Mouse (Mus musculus) limb, embryonic 14.5 days (tissue): ENCODE measurements around the gene Fam228a. TPM values are rescaled to one million over a fixed set of nuclear protein-coding genes. Genes with fewer than 3 reads are reported as not detected.

ENCODE experiments used
- ATAC-seq: fragments of 200-750 bp; cut with Nextera tagmentation; 2 replicates; pipeline ENCODE4 v1.8.0; 2017; ENCODE audit warnings: low read depth, moderate number of reproducible peaks, moderate TSS enrichment; ENCODE audit not compliant: low FRiP score
- DNase-seq: peaks from one replicate; pipeline ENCODE4 v3.0.0-alpha.2; 2015; ENCODE audit warnings: low spot score
- H3K27ac ChIP-seq: fragments of 300-500 bp; sonication (generic); replicated peaks from 2 replicates; pipeline ENCODE4 v1.5.1; 2014; ENCODE audit warnings: low read depth, mild to moderate bottlenecking, low read length, moderate library complexity, mixed read lengths
- H3K27me3 ChIP-seq: fragments of 300-500 bp; sonication (generic); 2 replicates; pipeline ENCODE4 v1.6.1; 2014; ENCODE audit warnings: low read length, mixed read lengths; ENCODE audit not compliant: control insufficient read depth, insufficient read depth
- H3K36me3 ChIP-seq: fragments of 300-500 bp; sonication (generic); 2 replicates; pipeline ENCODE4 v1.6.1; 2014; ENCODE audit warnings: mild to moderate bottlenecking, low read length, moderate library complexity, mixed read lengths; ENCODE audit not compliant: control insufficient read depth, insufficient read depth
- H3K4me1 ChIP-seq: fragments of 300-500 bp; sonication (generic); 2 replicates; pipeline ENCODE4 v1.6.1; 2014; ENCODE audit warnings: antibody characterized with exemption, low read length, mixed read lengths; ENCODE audit not compliant: control insufficient read depth, insufficient read depth
- H3K4me2 ChIP-seq: fragments of 300-500 bp; sonication (generic); replicated peaks from 2 replicates; pipeline ENCODE4 v1.6.1; 2014; ENCODE audit warnings: low read depth, mild to moderate bottlenecking, low read length, moderate library complexity; ENCODE audit not compliant: severe bottlenecking
- H3K4me3 ChIP-seq: fragments of 300-500 bp; sonication (generic); replicated peaks from 2 replicates; pipeline ENCODE4 v1.5.1; 2014; ENCODE audit warnings: low read length
- H3K9ac ChIP-seq: fragments of 300-500 bp; sonication (generic); 2 replicates; pipeline ENCODE4 v1.6.1; 2014; ENCODE audit warnings: mild to moderate bottlenecking, low read depth, low read length, moderate library complexity; ENCODE audit not compliant: severe bottlenecking
- H3K9me3 ChIP-seq: fragments of 300-500 bp; sonication (generic); 2 replicates; pipeline ENCODE4 v1.6.1; 2016; ENCODE audit warnings: low read length; ENCODE audit not compliant: control insufficient read depth
- POLR2A ChIP-seq: fragments of 200-500 bp; IDR thresholded peaks from 2 replicates; pipeline ENCODE4 v1.8.0; 2012; ENCODE audit warnings: inconsistent platforms, mild to moderate bottlenecking, moderate library complexity, borderline replicate concordance; ENCODE audit not compliant: insufficient read depth, insufficient read length; ENCODE audit errors: extremely low read depth
- WGBS: fragments of 180-500 bp; shearing (Covaris S2); extraction: QIAGEN DNeasy Blood & Tissue Kit; methylation state at CpG from one replicate; pipeline ENCODE4 v1.1.7; 2014; 5-methylcytosine and 5-hydroxymethylcytosine counted together
- polyA plus RNA-seq, 2 experiments: library from polyadenylated mRNA; depleted of rRNA in 1 of 2; stranded (reverse) in 1 of 2; unstranded in 1 of 2; fragments of >200 nt; fragmentation: Nextera tagmentation in 1 of 2; extraction: Ambion mirVana in 1 of 2; gene quantifications; 2 replicates each; pipeline versions ENCODE4 v1.2.1 to v1.2.3; 2012 to 2014

Gene Fam228a
- polyA plus RNA-seq, 2 experiments, result 0.55 to 1.9 TPM

- H3K9me3 ChIP-seq, result no peaks in the 10 kb centered on the region
- no peaks in the 10 kb centered on the region for H3K27me3 ChIP-seq
- ATAC-seq, result no peak
- H3K36me3 ChIP-seq, result no peaks in the 10 kb centered on the region
- WGBS, result 71% methylated on average over 2 of the region's 2 CpGs
- H3K27ac ChIP-seq, result no peak overlapping the region
- H3K4me3 ChIP-seq, result no peak overlapping the region
- no peak for TF ChIP-seq POLR2A
- DNase-seq, result no peak
- H3K4me2 ChIP-seq, result no peak overlapping the region
- H3K4me1 ChIP-seq, result no peaks in the 10 kb centered on the region
- H3K9ac ChIP-seq, result no peak overlapping the region
These were observed 42.0 kb upstream of the Fam228a start for GRCm38 (mm10) chr12:4780245-4780644.

DNA sequence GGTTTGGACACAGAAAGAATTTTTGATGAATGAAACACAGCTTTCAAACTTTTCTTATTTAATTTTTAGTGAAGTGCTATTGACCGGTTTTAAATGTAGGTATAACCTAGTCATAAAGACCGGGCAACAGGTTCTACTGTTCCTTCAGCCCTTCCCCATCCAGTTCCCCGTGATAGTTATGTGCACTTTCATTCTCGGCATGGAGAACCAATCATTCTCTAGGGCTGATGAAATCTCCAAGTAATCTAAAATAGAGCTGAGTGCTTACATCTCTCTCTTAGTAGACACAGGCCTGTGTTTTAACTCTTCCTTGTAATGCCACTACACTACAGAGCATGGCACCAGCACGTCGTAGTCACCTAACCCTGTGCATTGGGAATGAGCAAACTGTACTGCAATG, 39.5 kb upstream of the Fam228a start:
- no peak for DNase-seq
- Histone ChIP-seq H3K36me3 (no peaks in the 10 kb centered on the region), H3K4me3 (no peak overlapping the region), H3K4me2 (no peak overlapping the region), H3K27me3 (no peaks in the 10 kb centered on the region), H3K9ac (no peak overlapping the region), H3K4me1 (no peaks in the 10 kb centered on the region), H3K9me3 (no peaks in the 10 kb centered on the region), H3K27ac (no peak overlapping the region)
- no peak for TF ChIP-seq POLR2A
- no peak for ATAC-seq
- WGBS, result 85% methylated on average over 6 of the region's 6 CpGs

DNA sequence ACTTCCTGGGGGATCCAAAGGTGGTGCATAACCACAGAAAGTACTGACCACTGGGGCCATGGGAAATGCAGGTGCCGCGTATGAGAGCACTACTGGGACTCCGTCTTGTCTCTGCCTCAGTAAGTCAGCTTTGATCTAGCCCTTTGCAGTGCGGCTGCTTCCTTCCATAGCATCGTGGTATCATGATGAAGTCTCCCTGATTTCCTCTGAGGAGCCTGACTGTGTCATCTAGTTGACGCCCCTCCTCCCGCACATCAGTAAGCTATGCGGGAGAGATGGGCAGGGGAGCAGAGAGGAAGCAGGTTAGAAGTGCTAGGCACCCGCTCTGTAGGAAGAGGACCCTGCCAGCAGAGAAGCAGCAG, 37.3 kb upstream of the Fam228a start:
- Histone ChIP-seq H3K4me2 (no peak overlapping the region), H3K36me3 (no peaks in the 10 kb centered on the region), H3K27ac (no peak overlapping the region), H3K9ac (no peak overlapping the region), H3K27me3 (no peaks in the 10 kb centered on the region), H3K4me3 (no peak overlapping the region), H3K9me3 (no peaks in the 10 kb centered on the region), H3K4me1 (no peaks in the 10 kb centered on the region)
- 73% methylated on average over 9 of the region's 9 CpGs for WGBS
- DNase-seq (no peak), ATAC-seq (no peak)
- TF ChIP-seq POLR2A, result no peak

GRCm38 (mm10) chr12:4774895-4775587, 36.8 kb upstream of the Fam228a start:
- Histone ChIP-seq H3K9ac (no peak overlapping the region), H3K4me1 (no peaks in the 10 kb centered on the region), H3K4me2 (no peak overlapping the region), H3K27me3 (no peaks in the 10 kb centered on the region), H3K27ac (no peak overlapping the region), H3K36me3 (no peaks in the 10 kb centered on the region), H3K9me3 (no peaks in the 10 kb centered on the region), H3K4me3 (no peak overlapping the region)
- ATAC-seq (no peak), DNase-seq (no peak)
- no peak for TF ChIP-seq POLR2A
- WGBS, result 89% methylated on average over 8 of the region's 8 CpGs

DNA sequence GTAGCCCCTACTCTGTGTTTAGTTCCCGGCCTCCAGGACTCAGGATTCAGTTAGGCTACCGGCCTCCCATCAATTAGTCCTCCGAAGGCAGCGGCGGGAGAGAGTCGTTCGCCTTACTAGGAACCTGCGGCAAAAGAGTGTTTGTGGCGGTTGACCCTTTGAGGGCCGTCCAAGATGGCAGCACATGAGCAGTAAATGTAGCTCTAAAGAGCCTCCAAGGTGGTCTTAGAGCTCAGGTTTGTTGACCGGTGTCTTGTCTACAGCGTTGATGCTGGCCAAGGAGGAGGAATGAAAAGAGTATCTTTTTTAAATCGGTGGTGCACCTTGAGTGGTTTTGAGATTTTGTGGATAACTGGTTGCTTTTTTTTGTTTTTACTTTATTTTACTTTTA, 31.1 kb upstream of the Fam228a start:
- ATAC-seq (peak; percentile 48), DNase-seq (no peak)
- Histone ChIP-seq H3K27me3 (no peaks in the 10 kb centered on the region), H3K4me1 (no peaks in the 10 kb centered on the region), H3K9me3 (no peaks in the 10 kb centered on the region), H3K4me3 (peak overlapping the region; percentile 62), H3K27ac (peak overlapping the region; percentile 88), H3K4me2 (peak overlapping the region; percentile 61), H3K36me3 (no peaks in the 10 kb centered on the region), H3K9ac (peak overlapping the region; percentile 92)
- 24% methylated on average over 13 of the region's 13 CpGs for WGBS
- TF ChIP-seq POLR2A, result no peak
